Mouse (Mus musculus) stomach, embryonic 15.5 days (tissue): ENCODE measurements around the gene Arhgdib. TPM values are rescaled to one million over a fixed set of nuclear protein-coding genes. Genes with fewer than 3 reads are reported as not detected.

Experiments
- ATAC-seq: fragments of 200-750 bp; cut with Nextera tagmentation; 2 replicates; pipeline ENCODE4 v1.8.0; 2017; ENCODE audit warnings: low read depth, moderate number of reproducible peaks, moderate TSS enrichment; ENCODE audit not compliant: insufficient read depth, low FRiP score
- H3K27ac ChIP-seq: fragments of 300-500 bp; sonication (generic); 2 replicates; pipeline ENCODE4 v1.5.1; 2015; ENCODE audit warnings: mild to moderate bottlenecking, inconsistent platforms
- H3K27me3 ChIP-seq: fragments of 300-500 bp; sonication (generic); replicated peaks from 2 replicates; pipeline ENCODE4 v1.6.1; 2015; ENCODE audit warnings: inconsistent platforms
- H3K36me3 ChIP-seq: fragments of 300-500 bp; sonication (generic); 2 replicates; pipeline ENCODE4 v1.6.1; 2015; ENCODE audit warnings: inconsistent platforms
- H3K4me1 ChIP-seq: fragments of 300-500 bp; sonication (generic); 2 replicates; pipeline ENCODE4 v1.6.1; 2015; ENCODE audit warnings: inconsistent platforms
- H3K4me2 ChIP-seq: fragments of 300-500 bp; sonication (generic); 2 replicates; pipeline ENCODE4 v1.6.1; 2015; ENCODE audit warnings: mild to moderate bottlenecking, inconsistent platforms
- H3K4me3 ChIP-seq: fragments of 300-500 bp; sonication (generic); replicated peaks from 2 replicates; pipeline ENCODE4 v1.5.1; 2015; ENCODE audit warnings: inconsistent platforms
- H3K9ac ChIP-seq: fragments of 300-500 bp; sonication (generic); 2 replicates; pipeline ENCODE4 v1.6.1; 2015; ENCODE audit warnings: inconsistent platforms
- H3K9me3 ChIP-seq: fragments of 300-500 bp; sonication (generic); 2 replicates; pipeline ENCODE4 v1.6.1; 2016; ENCODE audit warnings: inconsistent platforms
- WGBS: fragments of 180-500 bp; shearing (Covaris S2); methylation state at CpG from one replicate; pipeline ENCODE4 v1.1.7; 2015; 5-methylcytosine and 5-hydroxymethylcytosine counted together
- polyA plus RNA-seq: library from polyadenylated mRNA; unstranded; fragments of >200 nt; fragmentation: Nextera tagmentation; extraction: Ambion mirVana; gene quantifications from 2 replicates; pipeline ENCODE4 v1.2.1, GENCODE M21; 2015

Arhgdib gene
- polyA plus RNA-seq, 1 experiment from 2014 or later = 70.2 TPM

GRCm38 (mm10) chr6:136931246-136931645 is 10.5 kb downstream of the Arhgdib start:
- H3K27ac ChIP-seq = peak overlapping the region; percentile 87
- no peaks in the 10 kb centered on the region for H3K27me3 ChIP-seq
- no peak for ATAC-seq
- no peaks in the 10 kb centered on the region for H3K9me3 ChIP-seq
- 70% methylated on average over 13 of the region's 13 CpGs for WGBS
- peak overlapping the region; percentile 38; the same call in 1 of the 2 replicates for H3K4me2 ChIP-seq
- H3K4me1 ChIP-seq = peaks cover 12% of the 10 kb centered on the region
- H3K4me3 ChIP-seq = no peak overlapping the region; the same call in 1 of the 2 replicates
- H3K36me3 ChIP-seq = no peaks in the 10 kb centered on the region
- H3K9ac ChIP-seq = no peak overlapping the region

GRCm38 (mm10) chr6:136930677-136931076 is 11.0 kb downstream of the Arhgdib start:
- peak overlapping the region; percentile 87 for H3K27ac ChIP-seq
- no peak overlapping the region; the same call in 1 of the 2 replicates for H3K4me3 ChIP-seq
- no peaks in the 10 kb centered on the region for H3K9me3 ChIP-seq
- H3K9ac ChIP-seq = no peak overlapping the region
- peaks cover 12% of the 10 kb centered on the region for H3K4me1 ChIP-seq
- no peaks in the 10 kb centered on the region for H3K36me3 ChIP-seq
- peak; percentile 90 for ATAC-seq
- 5% methylated on average over 12 of the region's 12 CpGs for WGBS
- peak overlapping the region; percentile 38 for H3K4me2 ChIP-seq
- no peaks in the 10 kb centered on the region for H3K27me3 ChIP-seq

- Histone ChIP-seq H3K4me3 (no peak overlapping the region), H3K4me2 (no peak overlapping the region), H3K9me3 (no peaks in the 10 kb centered on the region), H3K36me3 (no peaks in the 10 kb centered on the region), H3K4me1 (peaks cover 12% of the 10 kb centered on the region), H3K9ac (no peak overlapping the region), H3K27me3 (no peaks in the 10 kb centered on the region), H3K27ac (no peak overlapping the region)
- 78% methylated on average over 1 of the region's 1 CpGs for WGBS
- no peak for ATAC-seq
Observed at GRCm38 (mm10) chr6:136927626-136928025, 14.1 kb downstream of the Arhgdib start.

- H3K27me3 ChIP-seq = no peaks in the 10 kb centered on the region
- no peaks in the 10 kb centered on the region for H3K9me3 ChIP-seq
- no peaks in the 10 kb centered on the region for H3K36me3 ChIP-seq
- H3K27ac ChIP-seq = no peak overlapping the region
- peaks cover 3% of the 10 kb centered on the region; the same call in 1 of the 2 replicates for H3K4me1 ChIP-seq
- no peak overlapping the region for H3K9ac ChIP-seq
- no peak for ATAC-seq
- H3K4me2 ChIP-seq = no peak overlapping the region
- no peak overlapping the region for H3K4me3 ChIP-seq
- WGBS = 70% methylated on average over 8 of the region's 8 CpGs
Observed at GRCm38 (mm10) chr6:136925049-136925448, 16.6 kb downstream of the Arhgdib start.

- 89% methylated on average over 8 of the region's 8 CpGs for WGBS
Observed at GRCm38 (mm10) chr6:136923532-136923931, 18.2 kb downstream of the Arhgdib start, which contains the start of gene Pde6h. Gene Pde6h (plus strand): TSS chr6:136923832.

GRCm38 (mm10) chr6:136922871-136923270 is 18.8 kb downstream of the Arhgdib start:
- 88% methylated on average over 7 of the region's 7 CpGs for WGBS
- no peak for ATAC-seq
- H3K4me2 ChIP-seq = no peak overlapping the region
- no peak overlapping the region for H3K4me3 ChIP-seq
- no peaks in the 10 kb centered on the region for H3K36me3 ChIP-seq
- H3K4me1 ChIP-seq = peaks cover 3% of the 10 kb centered on the region; the same call in 1 of the 2 replicates
- H3K27me3 ChIP-seq = no peaks in the 10 kb centered on the region
- no peaks in the 10 kb centered on the region for H3K9me3 ChIP-seq
- no peak overlapping the region for H3K27ac ChIP-seq
- H3K9ac ChIP-seq = no peak overlapping the region

More at GRCm38 (mm10) chr6:136923532-136923931, 18.2 kb downstream of the Arhgdib start, which contains the start of gene Pde6h:
- no peak within 1 kb of the TSS for H3K27ac ChIP-seq
- ATAC-seq = no peak
- no peaks in the 10 kb centered on the region for H3K9me3 ChIP-seq
- no peak within 1 kb of the TSS for H3K9ac ChIP-seq
- H3K4me3 ChIP-seq = no peak within 1 kb of the TSS
- H3K4me2 ChIP-seq = no peak within 1 kb of the TSS
- H3K27me3 ChIP-seq = no peaks in the 10 kb centered on the region
- no peaks in the 10 kb centered on the region for H3K36me3 ChIP-seq
- peaks cover 3% of the 10 kb centered on the region; the same call in 1 of the 2 replicates for H3K4me1 ChIP-seq

- Histone ChIP-seq H3K9me3 (no peaks in the 10 kb centered on the region), H3K27ac (no peak within 1 kb of the TSS), H3K27me3 (no peaks in the 10 kb centered on the region), H3K4me1 (peaks cover 3% of the 10 kb centered on the region; the same call in 1 of the 2 replicates), H3K9ac (no peak within 1 kb of the TSS; the same call in 1 of the 2 replicates), H3K36me3 (no peaks in the 10 kb centered on the region), H3K4me3 (no peak within 1 kb of the TSS), H3K4me2 (no peak within 1 kb of the TSS)
- ATAC-seq = peak; percentile 31; the same call in 1 of the 2 replicates
- WGBS = 59% methylated on average over 5 of the region's 5 CpGs
Observed at GRCm38 (mm10) chr6:136922080-136922479, 19.6 kb downstream of the Arhgdib start, which contains the start of gene Erp27. Gene Erp27 (minus strand): TSS chr6:136922180.

- Histone ChIP-seq H3K4me3 (no peak overlapping the region), H3K4me1 (peaks cover 3% of the 10 kb centered on the region; the same call in 1 of the 2 replicates), H3K36me3 (no peaks in the 10 kb centered on the region), H3K9ac (no peak overlapping the region), H3K4me2 (no peak overlapping the region), H3K9me3 (no peaks in the 10 kb centered on the region), H3K27ac (no peak overlapping the region), H3K27me3 (no peaks in the 10 kb centered on the region)
- WGBS = 66% methylated on average over 7 of the region's 7 CpGs
- ATAC-seq = no peak
Observed at GRCm38 (mm10) chr6:136921601-136922000, 20.1 kb downstream of the Arhgdib start.

- H3K9ac ChIP-seq = no peak overlapping the region
- H3K9me3 ChIP-seq = no peaks in the 10 kb centered on the region
Observed at GRCm38 (mm10) chr6:136920320-136921257, 21.1 kb downstream of the Arhgdib start.

GRCm38 (mm10) chr6:136917885-136918284 is 23.8 kb downstream of the Arhgdib start:
- Histone ChIP-seq H3K4me3 (no peak overlapping the region), H3K27me3 (no peaks in the 10 kb centered on the region), H3K36me3 (no peaks in the 10 kb centered on the region), H3K4me2 (no peak overlapping the region), H3K27ac (no peak overlapping the region), H3K9me3 (no peaks in the 10 kb centered on the region), H3K4me1 (peaks cover 11% of the 10 kb centered on the region; the same call in 1 of the 2 replicates), H3K9ac (no peak overlapping the region)
- 20% methylated on average over 2 of the region's 2 CpGs for WGBS
- no peak for ATAC-seq

More at GRCm38 (mm10) chr6:136920320-136921257, 21.1 kb downstream of the Arhgdib start:
- H3K4me2 ChIP-seq = 0 out of 2 replicates have a peak overlapping the region, but pooled peaks have one; percentile 2
- no peak overlapping the region; the same call in 1 of the 2 replicates for H3K27ac ChIP-seq
- no peaks in the 10 kb centered on the region for H3K27me3 ChIP-seq
- no peak overlapping the region for H3K4me3 ChIP-seq
- no peaks in the 10 kb centered on the region for H3K36me3 ChIP-seq
- no peak for ATAC-seq
- H3K4me1 ChIP-seq = peaks cover 3% of the 10 kb centered on the region; the same call in 1 of the 2 replicates
- 36% methylated on average over 16 of the region's 16 CpGs for WGBS

- Histone ChIP-seq H3K9ac (no peak overlapping the region), H3K27me3 (no peaks in the 10 kb centered on the region), H3K9me3 (no peaks in the 10 kb centered on the region), H3K27ac (no peak overlapping the region), H3K4me2 (no peak overlapping the region), H3K4me1 (peaks cover 11% of the 10 kb centered on the region), H3K36me3 (no peaks in the 10 kb centered on the region), H3K4me3 (no peak overlapping the region)
- no peak for ATAC-seq
- WGBS = 78% methylated on average over 8 of the region's 8 CpGs
Observed at GRCm38 (mm10) chr6:136915721-136916395, 25.8 kb downstream of the Arhgdib start.
